Mouse (Mus musculus) hindbrain, embryonic 14.5 days (tissue): ENCODE results near the gene Cped1. TPM values are rescaled to one million over a fixed set of nuclear protein-coding genes. Genes with fewer than 3 reads are reported as not detected.

Source experiments
- ATAC-seq: fragments of 200-750 bp; cut with Nextera tagmentation; 2 replicates; pipeline ENCODE4 v1.8.0; 2017; ENCODE audit warnings: moderate number of reproducible peaks, mild to moderate bottlenecking, moderate TSS enrichment, moderate library complexity; ENCODE audit not compliant: low FRiP score
- DNase-seq: peaks from one replicate; pipeline ENCODE4 v3.0.0-alpha.2; 2015; ENCODE audit warnings: low spot score
- H3K27ac ChIP-seq: fragments of 300-500 bp; sonication (generic); 2 replicates; pipeline ENCODE4 v1.5.1; 2014; ENCODE audit warnings: mild to moderate bottlenecking, moderate library complexity
- H3K27me3 ChIP-seq: fragments of 300-500 bp; sonication (generic); 2 replicates; pipeline ENCODE4 v1.6.1; 2014; ENCODE audit warnings: mild to moderate bottlenecking, low read length, mixed read lengths; ENCODE audit not compliant: control insufficient read depth, insufficient read depth
- H3K36me3 ChIP-seq: fragments of 300-500 bp; sonication (generic); replicated peaks from 2 replicates; pipeline ENCODE4 v1.6.1; 2014; ENCODE audit not compliant: control insufficient read depth, insufficient read depth
- H3K4me1 ChIP-seq: fragments of 300-500 bp; sonication (generic); replicated peaks from 2 replicates; pipeline ENCODE4 v1.6.1; 2014; ENCODE audit warnings: antibody characterized with exemption, low read length, mixed read lengths; ENCODE audit not compliant: control insufficient read depth, insufficient read depth
- H3K4me2 ChIP-seq: fragments of 300-500 bp; sonication (generic); replicated peaks from 2 replicates; pipeline ENCODE4 v1.6.1; 2014; ENCODE audit warnings: mild to moderate bottlenecking, moderate library complexity
- H3K4me3 ChIP-seq: fragments of 300-500 bp; sonication (generic); replicated peaks from 2 replicates; pipeline ENCODE4 v1.5.1; 2014; ENCODE audit warnings: mild to moderate bottlenecking, low read length
- H3K9ac ChIP-seq: fragments of 300-500 bp; sonication (generic); 2 replicates; pipeline ENCODE4 v1.6.1; 2014
- H3K9me3 ChIP-seq: fragments of 300-500 bp; sonication (generic); 2 replicates; pipeline ENCODE4 v1.6.1; 2016; ENCODE audit warnings: low read length; ENCODE audit not compliant: control insufficient read depth
- WGBS: fragments of 180-500 bp; shearing (Covaris S2); extraction: QIAGEN DNeasy Blood & Tissue Kit; methylation state at CpG from one replicate; pipeline ENCODE4 v1.1.7; 2014; 5-methylcytosine and 5-hydroxymethylcytosine counted together
- polyA plus RNA-seq: library from polyadenylated mRNA; unstranded; fragments of >200 nt; fragmentation: Nextera tagmentation; extraction: Ambion mirVana; gene quantifications from 2 replicates; pipeline ENCODE4 v1.2.1, GENCODE M21; 2014

Cped1 gene
- polyA plus RNA-seq, 1 experiment from 2014 or later = 5.0 TPM

DNA sequence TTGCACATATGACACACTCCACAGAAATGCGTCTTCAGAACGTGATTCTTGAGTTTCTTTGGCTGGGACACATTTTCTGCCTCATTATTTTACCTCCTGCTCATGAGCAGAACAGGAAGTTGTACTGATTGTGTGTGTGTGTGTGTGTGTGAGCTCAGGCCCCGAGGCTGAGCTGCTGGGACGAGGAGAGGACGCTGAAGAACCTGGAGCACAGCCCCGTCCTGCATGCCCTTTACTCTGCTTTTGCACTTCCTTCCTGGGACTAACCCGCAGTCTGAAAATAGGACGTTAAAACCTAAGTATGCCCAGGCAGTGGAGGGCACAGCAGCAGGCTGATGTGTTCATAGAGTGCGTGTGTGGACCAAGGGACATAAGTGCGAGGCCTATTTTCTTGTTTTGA is 33.9 kb downstream of the Cped1 start:
- Histone ChIP-seq H3K27me3 (no peaks in the 10 kb centered on the region), H3K36me3 (no peaks in the 10 kb centered on the region), H3K4me3 (no peak overlapping the region), H3K9ac (no peak overlapping the region), H3K9me3 (no peaks in the 10 kb centered on the region), H3K27ac (no peak overlapping the region), H3K4me1 (no peaks in the 10 kb centered on the region), H3K4me2 (no peak overlapping the region)
- WGBS = 64% methylated on average over 10 of the region's 10 CpGs
- ATAC-seq (no peak), DNase-seq (no peak)

DNA sequence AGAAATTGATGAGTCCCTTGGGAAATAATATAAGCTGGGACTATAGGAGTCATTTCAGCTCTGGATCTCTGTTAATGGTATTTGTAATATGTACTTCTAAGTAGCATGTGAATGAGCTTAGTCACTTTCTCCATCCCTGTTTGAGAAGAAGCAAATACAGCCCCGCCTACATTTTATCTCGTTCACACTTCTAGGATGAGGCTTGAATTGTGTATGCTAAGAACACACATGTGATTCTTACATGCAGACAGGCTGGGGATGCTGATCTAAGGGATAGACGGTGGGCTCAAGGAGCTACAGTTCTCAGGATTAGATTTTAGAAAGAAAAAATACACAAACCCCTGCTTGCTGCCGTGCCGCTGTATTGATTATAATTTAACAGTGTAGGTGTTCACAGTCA is 35.0 kb downstream of the Cped1 start:
- H3K36me3 ChIP-seq = no peaks in the 10 kb centered on the region
- WGBS = 80% methylated on average over 5 of the region's 5 CpGs
- H3K27me3 ChIP-seq = no peaks in the 10 kb centered on the region
- no peaks in the 10 kb centered on the region for H3K9me3 ChIP-seq
- H3K4me2 ChIP-seq = no peak overlapping the region
- no peaks in the 10 kb centered on the region for H3K4me1 ChIP-seq
- no peak overlapping the region for H3K27ac ChIP-seq
- DNase-seq (no peak), ATAC-seq (no peak)
- H3K4me3 ChIP-seq = no peak overlapping the region
- no peak overlapping the region for H3K9ac ChIP-seq

DNA sequence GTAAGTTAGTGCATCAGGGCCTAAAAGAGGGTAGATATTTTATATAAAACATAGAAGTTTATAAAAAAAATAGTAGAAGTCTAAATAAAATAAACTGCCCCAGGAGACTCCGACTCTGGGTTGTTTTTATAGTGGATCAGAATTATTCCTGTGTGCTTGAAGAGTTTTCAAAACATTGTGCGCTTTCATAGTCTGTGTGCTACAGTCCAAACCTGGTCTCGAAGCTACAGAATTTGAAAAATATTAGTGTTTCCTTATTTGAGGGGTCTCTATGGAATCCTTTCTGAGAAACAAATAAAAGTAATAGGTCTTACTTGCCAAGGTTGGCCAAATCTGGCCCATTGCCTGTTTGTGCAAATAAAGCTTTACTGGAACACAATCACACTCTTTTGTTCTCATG is 35.6 kb downstream of the Cped1 start:
- Histone ChIP-seq H3K9me3 (no peaks in the 10 kb centered on the region), H3K4me2 (no peak overlapping the region), H3K4me3 (no peak overlapping the region), H3K4me1 (peaks cover 4% of the 10 kb centered on the region), H3K27me3 (no peaks in the 10 kb centered on the region), H3K27ac (no peak overlapping the region), H3K9ac (no peak overlapping the region), H3K36me3 (no peaks in the 10 kb centered on the region)
- WGBS = 82% methylated on average over 3 of the region's 3 CpGs
- ATAC-seq (no peak), DNase-seq (no peak)

DNA sequence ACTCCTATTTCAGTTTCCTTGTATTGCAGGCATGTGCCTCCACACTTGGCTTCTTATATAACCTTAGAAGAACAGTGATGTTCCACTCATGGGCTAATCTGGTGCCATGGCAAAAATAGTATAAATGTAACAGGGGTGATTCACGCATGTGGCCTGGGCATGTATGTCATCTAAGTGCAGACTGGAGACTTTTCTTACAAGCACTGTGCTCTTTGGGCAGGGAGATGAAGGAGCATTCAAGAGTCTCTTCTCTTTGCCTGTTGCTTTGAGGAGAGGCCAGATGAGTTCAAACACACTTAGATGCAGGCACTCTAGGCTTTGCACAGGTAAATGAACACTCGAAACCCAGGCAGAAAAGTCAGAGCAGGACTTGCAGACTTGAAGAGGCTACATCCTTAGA is 38.5 kb downstream of the Cped1 start:
- Histone ChIP-seq H3K27me3 (no peaks in the 10 kb centered on the region), H3K9ac (no peak overlapping the region), H3K36me3 (no peaks in the 10 kb centered on the region), H3K4me2 (no peak overlapping the region), H3K9me3 (no peaks in the 10 kb centered on the region), H3K27ac (no peak overlapping the region), H3K4me1 (peaks cover 5% of the 10 kb centered on the region), H3K4me3 (no peak overlapping the region)
- ATAC-seq = no peak
- WGBS = 96% methylated on average over 2 of the region's 2 CpGs
- no peak for DNase-seq

DNA sequence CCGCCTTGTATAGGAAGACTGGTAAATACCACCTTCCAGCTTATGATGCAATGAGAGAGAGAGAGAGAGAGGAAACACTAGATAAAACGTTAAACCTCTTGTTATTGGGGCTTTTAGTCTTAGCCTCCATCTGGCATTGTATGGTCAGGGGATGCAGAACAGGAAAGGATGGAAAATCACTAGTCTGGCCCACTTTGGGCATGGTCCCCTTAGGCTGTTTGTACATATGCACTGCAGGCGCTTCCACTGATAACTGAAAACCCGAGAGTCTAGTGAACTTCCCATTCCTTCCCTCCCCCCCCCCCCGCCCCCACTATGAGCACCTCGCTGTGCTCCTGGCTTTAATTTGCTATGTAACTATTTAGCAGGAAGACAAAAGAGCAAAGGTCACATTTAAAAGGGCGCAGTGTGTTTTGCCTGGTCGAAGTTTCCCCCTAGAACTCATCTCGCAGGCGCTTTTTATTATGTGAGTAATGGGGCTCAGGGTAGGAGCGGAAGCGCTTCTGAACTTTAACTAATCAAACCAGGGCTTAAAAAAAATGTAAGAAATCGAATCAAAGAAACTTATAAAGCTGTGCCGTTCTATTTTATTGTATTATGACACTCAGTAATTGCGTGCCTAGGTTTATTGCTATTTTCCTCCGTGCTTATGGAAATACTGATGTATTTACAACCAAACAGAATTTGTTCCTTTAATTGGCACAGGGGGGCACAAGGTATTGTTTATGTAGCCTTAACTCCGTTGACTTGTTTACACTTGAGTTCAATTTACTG is 40.1 kb downstream of the Cped1 start:
- peak overlapping the region; percentile 14; the same call in 1 of the 2 replicates for H3K27ac ChIP-seq
- no peak for ATAC-seq
- H3K4me1 ChIP-seq = peaks cover 5% of the 10 kb centered on the region
- no peak for DNase-seq
- H3K9me3 ChIP-seq = no peaks in the 10 kb centered on the region
- peak overlapping the region; percentile 49 for H3K4me2 ChIP-seq
- H3K36me3 ChIP-seq = no peaks in the 10 kb centered on the region
- peak overlapping the region; percentile 18 for H3K4me3 ChIP-seq
- no peak overlapping the region for H3K9ac ChIP-seq
- no peaks in the 10 kb centered on the region for H3K27me3 ChIP-seq
- WGBS = 17% methylated on average over 17 of the region's 17 CpGs

DNA sequence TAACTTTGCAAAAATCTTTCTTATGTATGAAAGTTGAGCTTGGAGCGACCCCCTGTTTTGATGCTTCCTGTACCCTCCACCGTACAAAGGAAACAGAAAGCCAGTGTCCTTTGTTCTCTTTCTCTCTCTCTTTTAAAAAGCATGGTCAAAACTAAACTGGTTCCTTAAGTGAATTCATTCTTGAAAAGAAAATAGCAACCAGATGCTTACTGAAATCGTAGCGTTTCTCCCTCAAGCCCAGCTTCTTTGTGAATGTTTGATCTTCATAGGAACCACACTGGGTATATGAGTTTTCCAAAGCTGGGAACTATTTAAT is 40.6 kb downstream of the Cped1 start:
- 18% methylated on average over 4 of the region's 4 CpGs for WGBS
- Histone ChIP-seq H3K4me3 (peak overlapping the region; percentile 18), H3K36me3 (no peaks in the 10 kb centered on the region), H3K4me2 (peak overlapping the region; percentile 49), H3K4me1 (peaks cover 5% of the 10 kb centered on the region), H3K27me3 (no peaks in the 10 kb centered on the region), H3K9me3 (no peaks in the 10 kb centered on the region), H3K27ac (peak overlapping the region; percentile 14; the same call in 1 of the 2 replicates), H3K9ac (no peak overlapping the region)
- ATAC-seq (no peak), DNase-seq (no peak)

DNA sequence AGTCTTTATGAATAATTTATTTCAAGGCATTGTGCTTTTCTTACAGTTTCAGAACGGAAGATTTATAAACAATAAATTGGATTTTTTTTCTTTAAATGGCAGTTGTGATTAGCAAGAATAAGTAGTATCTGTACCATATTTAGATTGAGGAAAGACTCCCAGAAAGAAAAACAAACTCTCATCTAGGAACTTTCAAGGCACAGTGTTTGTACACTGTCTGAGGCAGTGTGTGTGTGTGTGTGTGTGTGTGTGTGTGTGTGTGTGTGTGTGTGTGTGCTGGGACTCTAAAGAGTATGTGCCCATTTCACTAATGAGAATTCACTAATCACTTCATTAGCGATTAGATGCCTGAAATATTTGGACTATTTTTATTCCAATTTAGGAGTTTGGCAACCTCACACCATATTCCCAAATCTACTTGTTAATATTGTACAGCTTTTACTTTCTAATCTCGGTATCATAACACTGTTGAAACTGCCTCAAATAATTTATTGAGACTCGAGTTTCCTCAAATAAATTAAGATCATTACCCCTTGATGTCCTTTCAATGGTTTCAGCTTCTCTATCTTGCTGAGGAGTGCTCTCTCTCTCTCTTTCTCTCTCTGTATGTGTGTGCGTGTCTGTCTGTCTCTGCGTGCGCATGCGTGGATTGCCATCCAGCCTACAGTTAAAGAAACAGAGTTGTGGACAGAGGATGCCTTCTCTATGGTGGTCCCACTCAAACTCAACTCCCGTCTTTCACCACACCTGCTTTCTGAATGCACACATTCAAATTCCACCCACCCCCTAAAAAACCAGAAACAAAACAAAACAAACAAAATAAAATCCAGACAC is 41.3 kb downstream of the Cped1 start:
- H3K27me3 ChIP-seq = no peaks in the 10 kb centered on the region
- no peaks in the 10 kb centered on the region for H3K9me3 ChIP-seq
- H3K4me3 ChIP-seq = no peak overlapping the region
- no peak for DNase-seq
- no peak for ATAC-seq
- no peak overlapping the region for H3K27ac ChIP-seq
- H3K4me2 ChIP-seq = no peak overlapping the region
- H3K36me3 ChIP-seq = no peaks in the 10 kb centered on the region
- H3K4me1 ChIP-seq = peaks cover 5% of the 10 kb centered on the region
- 75% methylated on average over 9 of the region's 9 CpGs for WGBS
- H3K9ac ChIP-seq = no peak overlapping the region

DNA sequence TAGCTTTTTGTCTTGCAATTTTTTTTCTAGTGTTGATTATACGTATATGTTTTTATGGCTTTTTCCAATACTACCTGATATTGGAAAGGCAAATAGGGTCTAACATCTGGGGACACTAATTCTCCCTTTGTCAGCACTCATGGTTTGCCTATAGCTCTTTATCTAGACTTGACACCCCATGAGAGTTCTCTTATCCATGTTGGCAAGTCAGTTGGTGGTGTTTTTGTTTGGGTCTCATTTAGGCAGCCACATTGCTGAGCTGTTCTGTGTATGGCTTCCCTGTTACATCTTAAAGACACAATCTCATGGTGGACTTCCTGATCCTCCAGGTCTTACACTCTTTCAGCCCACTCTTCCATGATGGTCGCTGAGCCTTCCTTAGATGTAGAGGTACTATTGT is 42.1 kb downstream of the Cped1 start:
- no peak for DNase-seq
- no peak for ATAC-seq
- H3K9ac ChIP-seq = no peak overlapping the region
- WGBS = 87% methylated on average over 2 of the region's 2 CpGs
- peaks cover 5% of the 10 kb centered on the region for H3K4me1 ChIP-seq
- no peak overlapping the region for H3K27ac ChIP-seq
- no peaks in the 10 kb centered on the region for H3K36me3 ChIP-seq
- H3K4me3 ChIP-seq = no peak overlapping the region
- H3K9me3 ChIP-seq = no peaks in the 10 kb centered on the region
- H3K4me2 ChIP-seq = no peak overlapping the region
- H3K27me3 ChIP-seq = no peaks in the 10 kb centered on the region

DNA sequence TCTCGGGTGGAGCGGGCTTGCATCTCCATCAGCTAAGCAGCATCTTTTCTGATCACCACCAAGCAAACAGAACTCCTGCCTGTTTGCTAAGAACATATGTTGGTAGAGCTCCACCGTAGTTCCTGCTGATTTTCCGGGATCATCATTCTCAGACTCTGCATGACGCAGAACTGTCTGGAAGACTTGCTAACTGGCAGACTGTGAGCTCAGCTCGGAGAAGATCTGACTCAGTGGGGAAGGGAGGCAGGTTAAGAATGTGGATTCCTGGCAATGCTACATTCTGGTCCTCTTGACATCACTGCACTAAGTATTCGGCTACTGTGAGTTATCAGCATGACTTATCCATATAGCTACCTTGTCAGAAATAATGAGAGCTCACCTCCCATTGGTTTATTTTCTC is 44.7 kb downstream of the Cped1 start:
- Histone ChIP-seq H3K9me3 (no peaks in the 10 kb centered on the region), H3K36me3 (no peaks in the 10 kb centered on the region), H3K4me2 (no peak overlapping the region), H3K27ac (no peak overlapping the region), H3K4me3 (no peak overlapping the region), H3K4me1 (peaks cover 7% of the 10 kb centered on the region), H3K9ac (no peak overlapping the region), H3K27me3 (no peaks in the 10 kb centered on the region)
- no peak for ATAC-seq
- DNase-seq = no peak
- WGBS = 81% methylated on average over 7 of the region's 7 CpGs
